ENCODE assay signal across 27 mouse cellular contexts in the genomic region with DNA sequence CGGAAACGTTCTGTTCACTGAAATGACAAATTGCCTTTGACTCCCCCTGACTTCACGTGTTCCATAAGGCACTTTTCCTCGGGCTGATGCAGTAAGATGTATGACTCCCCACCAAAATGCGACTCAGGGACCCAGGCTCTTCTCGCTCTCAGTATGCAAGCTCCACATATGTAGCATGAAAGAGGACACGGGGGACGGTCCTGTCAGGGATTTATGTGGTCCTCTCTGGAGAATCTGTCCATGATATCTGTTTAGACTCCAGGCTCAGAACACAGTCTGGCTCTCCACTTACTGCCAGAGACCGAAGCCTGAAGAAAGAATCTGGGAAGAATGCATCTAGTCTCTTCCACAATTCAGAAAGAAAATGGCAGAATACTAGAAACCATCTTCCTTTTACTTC. TPM values are rescaled to one million over a fixed set of nuclear protein-coding genes. Genes with fewer than 3 reads are reported as not detected.
"Had no signal": no experiment of that assay in that cellular context is flagged by ENCODE, and none has a peak within 500 bp of the region (broad histone marks: within the 10 kb centered on the region; RNA-seq: fewer than 3 reads in every experiment).

No protein-coding gene starts in this region.

- H3K4me3 ChIP-seq: gastrocnemius, adult 2 months; heart, embryonic 13.5 days; heart, embryonic 15.5 days; hindbrain, embryonic 13.5 days; hindbrain, embryonic 15.5 days; kidney, embryonic 15.5 days; limb, embryonic 12.5 days; liver, embryonic 13.5 days; liver, embryonic 15.5 days had no signal

- H3K4me2 ChIP-seq: heart, embryonic 13.5 days; heart, embryonic 15.5 days; hindbrain, embryonic 13.5 days; hindbrain, embryonic 15.5 days; kidney, embryonic 15.5 days; limb, embryonic 12.5 days; liver, embryonic 11.5 days; liver, embryonic 13.5 days; liver, embryonic 15.5 days had no signal

- ATAC-seq: hindbrain, postnatal 0 days; intestine, embryonic 16.5 days had no signal

- DNase-seq: gastrocnemius, adult 2 months; gastrocnemius, postnatal 10 days; gastrocnemius, postnatal 25 days; heart, adult 18-20 months; heart, postnatal 14 days; heart, postnatal 36 days; kidney, adult 11 months; kidney, adult 2 months; kidney, adult 9 months; kidney, postnatal 10 days; kidney, postnatal 36 days; layer of hippocampus, adult 9-11 months; layer of hippocampus, postnatal 36 days; left cerebral cortex, postnatal 4 days; liver; liver, embryonic 13.5 days had no signal

- H3K9me3 ChIP-seq: heart, embryonic 13.5 days; heart, embryonic 15.5 days; hindbrain, embryonic 13.5 days; hindbrain, embryonic 15.5 days; kidney, embryonic 15.5 days; liver, embryonic 13.5 days; liver, embryonic 15.5 days had no signal

- H3K27ac ChIP-seq: gastrocnemius, adult 2 months; heart, embryonic 13.5 days; heart, embryonic 15.5 days; hindbrain, embryonic 13.5 days; hindbrain, embryonic 15.5 days; hindbrain, postnatal 0 days; kidney, embryonic 15.5 days; limb, embryonic 12.5 days; liver, embryonic 13.5 days; liver, embryonic 15.5 days had no signal

- H3K9ac ChIP-seq: heart, embryonic 13.5 days; heart, embryonic 15.5 days; hindbrain, embryonic 13.5 days; hindbrain, embryonic 15.5 days; kidney, embryonic 15.5 days; limb, embryonic 12.5 days; liver, embryonic 13.5 days; liver, embryonic 15.5 days had no signal

- H3K4me1 ChIP-seq: liver, embryonic 13.5 days; liver, embryonic 15.5 days had no signal

- H3K36me3 ChIP-seq: heart, embryonic 13.5 days; heart, embryonic 15.5 days; hindbrain, embryonic 13.5 days; hindbrain, embryonic 15.5 days; kidney, embryonic 15.5 days; limb, embryonic 12.5 days; liver, embryonic 13.5 days; liver, embryonic 15.5 days had no signal

- H3K27me3 ChIP-seq: heart, embryonic 15.5 days; kidney, embryonic 15.5 days; liver, embryonic 15.5 days had no signal

RNA-seq across cellular contexts. Expression of gene Gas1, which starts 47.6 kb away (rescaled TPM):
- total RNA-seq: hematopoietic stem cell, adult 5-6 weeks had no signal
